Mouse (Mus musculus): ENCODE measurements around the gene Tat.

DNA sequence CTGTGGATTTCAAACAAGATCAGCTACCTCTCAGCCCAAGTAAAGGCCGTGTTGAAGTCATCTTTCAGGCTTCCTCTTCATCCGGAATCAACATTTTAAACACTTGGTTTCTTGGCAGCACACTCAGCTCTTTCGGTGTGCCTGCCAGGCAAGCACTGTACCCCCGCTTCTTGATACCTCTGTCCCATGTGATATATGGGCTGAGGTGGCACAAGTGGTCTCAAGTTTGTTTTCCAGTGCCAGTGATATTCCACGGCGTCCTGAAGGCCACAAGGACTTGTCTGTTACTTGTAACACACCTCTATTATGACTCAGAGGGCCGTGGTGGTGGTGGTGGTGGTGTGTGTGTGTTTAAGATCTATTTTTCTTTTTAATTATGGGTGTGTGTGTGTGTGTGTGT, 44.5 kb upstream of the Tat start:
- TF ChIP-seq USF1 (IDR thresholded peaks at IDR 0.05; ENCODE audit: low read depth) (no peak), CTCF (IDR thresholded peaks at IDR 0.05; ENCODE audit: control insufficient read depth, insufficient read depth, insufficient read length) (no peak), MAX (IDR thresholded peaks at IDR 0.05) (no peak), MYOG (IDR thresholded peaks at IDR 0.05; ENCODE audit: control insufficient read depth, extremely low read depth, insufficient read length) (no peak), FOSL1 (IDR thresholded peaks at IDR 0.05; ENCODE audit: insufficient read depth, low read length, poor library complexity, severe bottlenecking) (no peak)
